Mouse (Mus musculus): ENCODE measurements around the gene Hoxc8. TPM values are rescaled to one million over a fixed set of nuclear protein-coding genes. Genes with fewer than 3 reads are reported as not detected.
A peak's percentile ranks its signal among the peaks of the same experiment; 100 is the strongest.

Hoxc8 gene
- polyA plus RNA-seq, 1 experiment = 1.8 TPM

GRCm38 (mm10) chr15:102984925-102985324 lies 5.5 kb upstream of the Hoxc8 start:
- H3K27ac ChIP-seq (ENCODE audit: insufficient read depth, low read depth, low read length) = no peak overlapping the region
- no peak for TF ChIP-seq CTCF (IDR thresholded peaks at IDR 0.05; ENCODE audit: extremely low read depth, insufficient read length, insufficient replicate concordance, low read depth, low read length)
- TF ChIP-seq POLR2A (IDR thresholded peaks at IDR 0.05; ENCODE audit: low read depth, low read length) = no peak
- no peak overlapping the region for H3K4me3 ChIP-seq (ENCODE audit: low read depth, low read length)
- no peaks in the 10 kb centered on the region for H3K36me3 ChIP-seq (ENCODE audit: control insufficient read depth, insufficient read depth, low read length)
- 30% methylated on average over 3 of the region's 3 CpGs for WGBS
- peaks cover 6% of the 10 kb centered on the region for H3K4me1 ChIP-seq (ENCODE audit: control insufficient read depth, insufficient read depth, insufficient read length, low read length)
- H3K27me3 ChIP-seq (ENCODE audit: control insufficient read depth, insufficient read depth, low read length) = peaks cover 84% of the 10 kb centered on the region

GRCm38 (mm10) chr15:102987124-102987833 lies 3.1 kb upstream of the Hoxc8 start:
- peaks cover 83% of the 10 kb centered on the region for H3K27me3 ChIP-seq (ENCODE audit: control insufficient read depth, insufficient read depth, low read length)
- no peaks in the 10 kb centered on the region for H3K36me3 ChIP-seq (ENCODE audit: control insufficient read depth, insufficient read depth, low read length)
- H3K4me3 ChIP-seq (ENCODE audit: low read depth, low read length) = no peak overlapping the region
- H3K4me1 ChIP-seq (ENCODE audit: control insufficient read depth, insufficient read depth, insufficient read length, low read length) = no peaks in the 10 kb centered on the region
- H3K27ac ChIP-seq (ENCODE audit: insufficient read depth, low read depth, low read length) = no peak overlapping the region
- no peak for TF ChIP-seq POLR2A (IDR thresholded peaks at IDR 0.05; ENCODE audit: low read depth, low read length)
- TF ChIP-seq CTCF (IDR thresholded peaks at IDR 0.05; ENCODE audit: extremely low read depth, insufficient read length, insufficient replicate concordance, low read depth, low read length) = peak; percentile 93
- WGBS = 5% methylated on average over 21 of the region's 21 CpGs

- Histone ChIP-seq H3K36me3 (ENCODE audit: control insufficient read depth, insufficient read depth, low read length) (no peaks in the 10 kb centered on the region), H3K4me1 (ENCODE audit: control insufficient read depth, insufficient read depth, insufficient read length, low read length) (no peaks in the 10 kb centered on the region), H3K27ac (ENCODE audit: insufficient read depth, low read depth, low read length) (no peak overlapping the region), H3K4me3 (ENCODE audit: low read depth, low read length) (no peak overlapping the region), H3K27me3 (ENCODE audit: control insufficient read depth, insufficient read depth, low read length) (peaks cover 79% of the 10 kb centered on the region)
- 31% methylated on average over 5 of the region's 5 CpGs for WGBS
- TF ChIP-seq POLR2A (IDR thresholded peaks at IDR 0.05; ENCODE audit: low read depth, low read length) = no peak
- no peak for TF ChIP-seq CTCF (IDR thresholded peaks at IDR 0.05; ENCODE audit: extremely low read depth, insufficient read length, insufficient replicate concordance, low read depth, low read length)
These were observed 2.3 kb upstream of the Hoxc8 start for GRCm38 (mm10) chr15:102988078-102988477.

- H3K27me3 ChIP-seq (ENCODE audit: control insufficient read depth, insufficient read depth, low read length) = peaks cover 72% of the 10 kb centered on the region
- WGBS = 9% methylated on average over 7 of the region's 7 CpGs
- no peaks in the 10 kb centered on the region for H3K4me1 ChIP-seq (ENCODE audit: control insufficient read depth, insufficient read depth, insufficient read length, low read length)
- peak overlapping the region; percentile 3; the same call in 1 of the 2 replicates for H3K4me3 ChIP-seq (ENCODE audit: low read depth, low read length)
- TF ChIP-seq CTCF (IDR thresholded peaks at IDR 0.05; ENCODE audit: extremely low read depth, insufficient read length, insufficient replicate concordance, low read depth, low read length) = no peak
- TF ChIP-seq POLR2A (IDR thresholded peaks at IDR 0.05; ENCODE audit: low read depth, low read length) = no peak
- H3K27ac ChIP-seq (ENCODE audit: insufficient read depth, low read depth, low read length) = no peak overlapping the region; the same call in 1 of the 2 replicates
- no peaks in the 10 kb centered on the region for H3K36me3 ChIP-seq (ENCODE audit: control insufficient read depth, insufficient read depth, low read length)
These were observed 1.4 kb downstream of the Hoxc8 start for GRCm38 (mm10) chr15:102991782-102992181.

GRCm38 (mm10) chr15:102992206-102992605 lies 1.8 kb downstream of the Hoxc8 start:
- Histone ChIP-seq H3K4me1 (ENCODE audit: control insufficient read depth, insufficient read depth, insufficient read length, low read length) (no peaks in the 10 kb centered on the region), H3K27me3 (ENCODE audit: control insufficient read depth, insufficient read depth, low read length) (peaks cover 72% of the 10 kb centered on the region), H3K27ac (ENCODE audit: insufficient read depth, low read depth, low read length) (no peak overlapping the region; the same call in 1 of the 2 replicates), H3K4me3 (ENCODE audit: low read depth, low read length) (peak overlapping the region; percentile 27; the same call in 1 of the 2 replicates), H3K36me3 (ENCODE audit: control insufficient read depth, insufficient read depth, low read length) (no peaks in the 10 kb centered on the region)
- WGBS = 6% methylated on average over 11 of the region's 11 CpGs
- TF ChIP-seq POLR2A (IDR thresholded peaks at IDR 0.05; ENCODE audit: low read depth, low read length) (no peak), CTCF (IDR thresholded peaks at IDR 0.05; ENCODE audit: extremely low read depth, insufficient read length, insufficient replicate concordance, low read depth, low read length) (no peak)

GRCm38 (mm10) chr15:102992863-102993262 lies 2.5 kb downstream of the Hoxc8 start:
- H3K4me3 ChIP-seq (ENCODE audit: low read depth, low read length) = no peak overlapping the region
- no peaks in the 10 kb centered on the region for H3K4me1 ChIP-seq (ENCODE audit: control insufficient read depth, insufficient read depth, insufficient read length, low read length)
- no peak overlapping the region for H3K27ac ChIP-seq (ENCODE audit: insufficient read depth, low read depth, low read length)
- H3K36me3 ChIP-seq (ENCODE audit: control insufficient read depth, insufficient read depth, low read length) = no peaks in the 10 kb centered on the region
- TF ChIP-seq POLR2A (IDR thresholded peaks at IDR 0.05; ENCODE audit: low read depth, low read length) = no peak
- no peak for TF ChIP-seq CTCF (IDR thresholded peaks at IDR 0.05; ENCODE audit: extremely low read depth, insufficient read length, insufficient replicate concordance, low read depth, low read length)
- H3K27me3 ChIP-seq (ENCODE audit: control insufficient read depth, insufficient read depth, low read length) = peaks cover 72% of the 10 kb centered on the region
- 2% methylated on average over 3 of the region's 3 CpGs for WGBS

GRCm38 (mm10) chr15:102996548-102996947 lies 6.1 kb downstream of the Hoxc8 start:
- TF ChIP-seq CTCF (IDR thresholded peaks at IDR 0.05; ENCODE audit: extremely low read depth, insufficient read length, insufficient replicate concordance, low read depth, low read length) = no peak
- TF ChIP-seq POLR2A (IDR thresholded peaks at IDR 0.05; ENCODE audit: low read depth, low read length) = no peak
- WGBS = 6% methylated on average over 9 of the region's 9 CpGs
- H3K27me3 ChIP-seq (ENCODE audit: control insufficient read depth, insufficient read depth, low read length) = peaks cover 80% of the 10 kb centered on the region
- peaks cover 3% of the 10 kb centered on the region; the same call in 1 of the 2 replicates for H3K4me1 ChIP-seq (ENCODE audit: control insufficient read depth, insufficient read depth, insufficient read length, low read length)
- H3K4me3 ChIP-seq (ENCODE audit: low read depth, low read length) = no peak overlapping the region
- no peak overlapping the region for H3K27ac ChIP-seq (ENCODE audit: insufficient read depth, low read depth, low read length)
- no peaks in the 10 kb centered on the region for H3K36me3 ChIP-seq (ENCODE audit: control insufficient read depth, insufficient read depth, low read length)
